ENCODE assay signal across 8 mouse cellular contexts in genomic region chr9:21243826-21244427, GRCm38 (mm10). TPM values are rescaled to one million over a fixed set of nuclear protein-coding genes. Genes with fewer than 3 reads are reported as not detected.
DNase-seq lines count a peak whose midpoint lies in the region; ATAC-seq lines count a peak whose summit lies in the region.

No protein-coding gene starts in this region.

- peaks cover 54% of the 10 kb centered on the region for H3K27me3 ChIP-seq in kidney, embryonic 14.5 days (ENCODE audit: control insufficient read depth, insufficient read depth, low read length)
- peaks cover 73% of the 10 kb centered on the region for H3K27me3 ChIP-seq in hindbrain, embryonic 13.5 days
- peaks cover 64% of the 10 kb centered on the region for H3K27me3 ChIP-seq in midbrain, embryonic 15.5 days (replicated peaks)

- H3K9ac ChIP-seq in kidney, embryonic 14.5 days (ENCODE audit: low read depth, low read length), result peak overlapping the region; percentile 25; the same call in 1 of the 2 replicates
- peak overlapping the region; percentile 73 for H3K9ac ChIP-seq in hindbrain, embryonic 13.5 days
- H3K9ac ChIP-seq in midbrain, embryonic 15.5 days, result peak overlapping the region; percentile 51

- peaks cover 3% of the 10 kb centered on the region; the same call in 1 of the 2 replicates for H3K9me3 ChIP-seq in kidney, embryonic 14.5 days (ENCODE audit: control insufficient read depth, low read length)
- H3K9me3 ChIP-seq in hindbrain, embryonic 13.5 days, result no peaks in the 10 kb centered on the region
- H3K9me3 ChIP-seq in midbrain, embryonic 15.5 days, result no peaks in the 10 kb centered on the region

- WGBS in kidney, embryonic 14.5 days, result 8% methylated on average over 42 of the region's 42 CpGs
- 4% methylated on average over 42 of the region's 42 CpGs for WGBS in hindbrain, embryonic 13.5 days
- WGBS in midbrain, embryonic 15.5 days, result 4% methylated on average over 42 of the region's 42 CpGs

- no peak overlapping the region for H3K27ac ChIP-seq in kidney, embryonic 14.5 days (ENCODE audit: low read depth, low read length)
- peak overlapping the region; percentile 78 for H3K27ac ChIP-seq in hindbrain, embryonic 13.5 days
- peak overlapping the region; percentile 48 for H3K27ac ChIP-seq in midbrain, embryonic 15.5 days

- ATAC-seq in kidney, embryonic 14.5 days (ENCODE audit: low FRiP score, low TSS enrichment), result no peak
- peak; percentile 7; the same call in 1 of the 2 replicates for ATAC-seq in hindbrain, embryonic 13.5 days (ENCODE audit: low FRiP score)
- ATAC-seq in midbrain, embryonic 15.5 days (replicated peaks), result peak; percentile 9; the same call in 1 of the 2 replicates

- H3K4me2 ChIP-seq in kidney, embryonic 14.5 days (replicated peaks; ENCODE audit: low read depth, low read length), result peak overlapping the region; percentile 64
- peak overlapping the region; percentile 76 for H3K4me2 ChIP-seq in hindbrain, embryonic 13.5 days
- H3K4me2 ChIP-seq in midbrain, embryonic 15.5 days, result peak overlapping the region; percentile 90

- DNase-seq in kidney, adult 9 months, result no peak
- peak; percentile 82 for DNase-seq in cerebellum, adult 11 months
- no peak for DNase-seq in urinary bladder, postnatal 4 days (ENCODE audit: low spot score in 2 of 2)
- no peak for DNase-seq in gastrocnemius, postnatal 36 days
- DNase-seq in spleen, adult 12 weeks (ENCODE audit: low spot score), result no peak

- peaks cover 15% of the 10 kb centered on the region for H3K4me1 ChIP-seq in kidney, embryonic 14.5 days (ENCODE audit: control insufficient read depth, insufficient read depth, low read length)
- H3K4me1 ChIP-seq in hindbrain, embryonic 13.5 days (replicated peaks), result peaks cover 37% of the 10 kb centered on the region
- H3K4me1 ChIP-seq in midbrain, embryonic 15.5 days, result peaks cover 23% of the 10 kb centered on the region

- peak overlapping the region; percentile 38 for H3K4me3 ChIP-seq in kidney, embryonic 14.5 days (ENCODE audit: low read length)
- H3K4me3 ChIP-seq in hindbrain, embryonic 13.5 days, result peak overlapping the region; percentile 45
- H3K4me3 ChIP-seq in midbrain, embryonic 15.5 days, result peak overlapping the region; percentile 47

- intact Hi-C loops in gastrocnemius, postnatal 36 days (cut with DNase I), result no loop called here

- H3K36me3 ChIP-seq in kidney, embryonic 14.5 days (ENCODE audit: control insufficient read depth, insufficient read depth, low read length), result no peaks in the 10 kb centered on the region
- no peaks in the 10 kb centered on the region for H3K36me3 ChIP-seq in hindbrain, embryonic 13.5 days
- H3K36me3 ChIP-seq in midbrain, embryonic 15.5 days (replicated peaks), result no peaks in the 10 kb centered on the region

RNA-seq across cellular contexts. Expression of gene S1pr5, which starts 4.3 kb away (rescaled TPM):
- 0.07 and 0.19 TPM in 2 replicates for polyA plus RNA-seq in kidney, embryonic 14.5 days (2014; fragmentation: Nextera tagmentation; extraction: Ambion mirVana)
- polyA plus RNA-seq in hindbrain, embryonic 13.5 days (2015; fragmentation: Nextera tagmentation; extraction: Ambion mirVana), result 2.8 and 3.4 TPM in 2 replicates
- 2.8 and 4.2 TPM in 2 replicates for polyA plus RNA-seq in midbrain, embryonic 15.5 days (2015; fragmentation: Nextera tagmentation; extraction: Ambion mirVana)
- under 1 TPM in 1 of 2 experiments, not detected in 1; 0.12 TPM for total RNA-seq in gastrocnemius, postnatal 36 days (2021)

RNA-seq across cellular contexts. Expression of gene Keap1, which starts 4.8 kb away (rescaled TPM):
- polyA plus RNA-seq in kidney, embryonic 14.5 days (2014; fragmentation: Nextera tagmentation; extraction: Ambion mirVana), result 26.8 and 34.2 TPM in 2 replicates
- polyA plus RNA-seq in hindbrain, embryonic 13.5 days (2015; fragmentation: Nextera tagmentation; extraction: Ambion mirVana), result 61.8 and 64.7 TPM in 2 replicates
- polyA plus RNA-seq in midbrain, embryonic 15.5 days (2015; fragmentation: Nextera tagmentation; extraction: Ambion mirVana), result 75.4 and 78.7 TPM in 2 replicates
- 10 to 100 TPM; 56.5 to 58.3 TPM for total RNA-seq in gastrocnemius, postnatal 36 days (2021)

RNA-seq across cellular contexts. Expression of gene Atg4d, which starts 21.2 kb away (rescaled TPM):
- polyA plus RNA-seq in kidney, embryonic 14.5 days (2014; fragmentation: Nextera tagmentation; extraction: Ambion mirVana), result 35.5 and 43.7 TPM in 2 replicates
- polyA plus RNA-seq in hindbrain, embryonic 13.5 days (2015; fragmentation: Nextera tagmentation; extraction: Ambion mirVana), result 51.1 and 51.8 TPM in 2 replicates
- 54.7 and 55.7 TPM in 2 replicates for polyA plus RNA-seq in midbrain, embryonic 15.5 days (2015; fragmentation: Nextera tagmentation; extraction: Ambion mirVana)
- total RNA-seq in gastrocnemius, postnatal 36 days (2021), result 10 to 100 TPM; 62.0 to 65.7 TPM

RNA-seq across cellular contexts. Expression of gene Kri1, which starts 43.8 kb away (rescaled TPM):
- polyA plus RNA-seq in kidney, embryonic 14.5 days (2014; fragmentation: Nextera tagmentation; extraction: Ambion mirVana), result 15.3 and 18.6 TPM in 2 replicates
- polyA plus RNA-seq in hindbrain, embryonic 13.5 days (2015; fragmentation: Nextera tagmentation; extraction: Ambion mirVana), result 16.3 and 17.1 TPM in 2 replicates
- 17.1 and 20.8 TPM in 2 replicates for polyA plus RNA-seq in midbrain, embryonic 15.5 days (2015; fragmentation: Nextera tagmentation; extraction: Ambion mirVana)
- total RNA-seq in gastrocnemius, postnatal 36 days (2021), result 10 to 100 TPM in 1 of 2 experiments, 1 to 10 TPM in 1; 9.1 to 11.6 TPM

RNA-seq across cellular contexts. Expression of gene Cdkn2d, which starts 47.3 kb away (rescaled TPM):
- polyA plus RNA-seq in kidney, embryonic 14.5 days (2014; fragmentation: Nextera tagmentation; extraction: Ambion mirVana), result 45.3 and 56.2 TPM in 2 replicates
- polyA plus RNA-seq in hindbrain, embryonic 13.5 days (2015; fragmentation: Nextera tagmentation; extraction: Ambion mirVana), result 89.2 and 90.3 TPM in 2 replicates
- polyA plus RNA-seq in midbrain, embryonic 15.5 days (2015; fragmentation: Nextera tagmentation; extraction: Ambion mirVana), result 87.3 and 92.1 TPM in 2 replicates
- 10 to 100 TPM in 1 of 2 experiments, 1 to 10 TPM in 1; 8.4 to 10.1 TPM for total RNA-seq in gastrocnemius, postnatal 36 days (2021)
